Mouse (Mus musculus) mature B cell (primary cell): ENCODE results near the gene Ucp2.

Experiments
- in situ Hi-C: fragments of 300-500 bp; cut with MboI; formaldehyde crosslinking; loops from 2 replicates; pipeline ENCODE4 v1.14.3; 2019

Ucp2 gene

GRCm38 (mm10) chr7:100503076-100503475, 9.9 kb downstream of the Ucp2 start:
- in situ Hi-C loops: no loop called here

- in situ Hi-C loops: no loop called here
Measured at GRCm38 (mm10) chr7:100504740-100505487, 11.8 kb downstream of the Ucp2 start.

GRCm38 (mm10) chr7:100506494-100506893, 13.4 kb downstream of the Ucp2 start:
- in situ Hi-C loops: no loop called here

- in situ Hi-C loops: no loop called here
Measured at GRCm38 (mm10) chr7:100508670-100509069, 15.5 kb downstream of the Ucp2 start.

GRCm38 (mm10) chr7:100511602-100512001, 18.5 kb downstream of the Ucp2 start:
- in situ Hi-C loops: no loop called here

- in situ Hi-C loops: no loop called here
Measured at GRCm38 (mm10) chr7:100514573-100514972, 21.4 kb downstream of the Ucp2 start, which contains the start of gene Dnajb13. Gene Dnajb13 (minus strand): TSS chr7:100514960.

- in situ Hi-C loops: no loop called here
Measured at GRCm38 (mm10) chr7:100520204-100520603, 27.1 kb downstream of the Ucp2 start.

GRCm38 (mm10) chr7:100520663-100521285, 27.6 kb downstream of the Ucp2 start:
- in situ Hi-C loops: no loop called here

- in situ Hi-C loops: no loop called here
Measured at GRCm38 (mm10) chr7:100522222-100522621, 29.1 kb downstream of the Ucp2 start.

GRCm38 (mm10) chr7:100524669-100525068, 31.5 kb downstream of the Ucp2 start:
- in situ Hi-C loops: no loop called here

- in situ Hi-C loops: no loop called here
Measured at GRCm38 (mm10) chr7:100530766-100531165, 37.6 kb downstream of the Ucp2 start.

DNA sequence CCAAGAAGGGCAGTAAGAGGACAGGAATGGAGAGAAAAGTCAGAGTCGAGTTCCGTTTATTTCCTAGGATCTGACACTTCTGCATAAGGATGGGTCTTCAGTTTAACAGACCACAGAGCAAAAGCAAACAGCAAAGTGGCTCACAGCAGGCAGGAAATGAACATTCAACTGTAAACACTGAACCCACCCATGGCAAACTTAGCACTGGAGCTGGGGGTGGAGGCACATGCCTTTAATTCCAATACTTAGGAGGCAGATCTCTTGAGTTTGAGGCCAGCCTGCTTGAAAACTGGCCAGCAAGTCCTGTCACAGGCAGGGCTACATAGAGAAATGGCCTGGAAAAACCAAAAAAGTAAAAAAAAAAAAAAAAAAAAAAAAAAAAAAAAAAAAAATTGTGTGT, 40.4 kb downstream of the Ucp2 start:
- in situ Hi-C loops: no loop called here

GRCm38 (mm10) chr7:100534216-100534615, 41.1 kb downstream of the Ucp2 start:
- in situ Hi-C loops: no loop called here

GRCm38 (mm10) chr7:100535831-100536230, 42.7 kb downstream of the Ucp2 start:
- in situ Hi-C loops: no loop called here

DNA sequence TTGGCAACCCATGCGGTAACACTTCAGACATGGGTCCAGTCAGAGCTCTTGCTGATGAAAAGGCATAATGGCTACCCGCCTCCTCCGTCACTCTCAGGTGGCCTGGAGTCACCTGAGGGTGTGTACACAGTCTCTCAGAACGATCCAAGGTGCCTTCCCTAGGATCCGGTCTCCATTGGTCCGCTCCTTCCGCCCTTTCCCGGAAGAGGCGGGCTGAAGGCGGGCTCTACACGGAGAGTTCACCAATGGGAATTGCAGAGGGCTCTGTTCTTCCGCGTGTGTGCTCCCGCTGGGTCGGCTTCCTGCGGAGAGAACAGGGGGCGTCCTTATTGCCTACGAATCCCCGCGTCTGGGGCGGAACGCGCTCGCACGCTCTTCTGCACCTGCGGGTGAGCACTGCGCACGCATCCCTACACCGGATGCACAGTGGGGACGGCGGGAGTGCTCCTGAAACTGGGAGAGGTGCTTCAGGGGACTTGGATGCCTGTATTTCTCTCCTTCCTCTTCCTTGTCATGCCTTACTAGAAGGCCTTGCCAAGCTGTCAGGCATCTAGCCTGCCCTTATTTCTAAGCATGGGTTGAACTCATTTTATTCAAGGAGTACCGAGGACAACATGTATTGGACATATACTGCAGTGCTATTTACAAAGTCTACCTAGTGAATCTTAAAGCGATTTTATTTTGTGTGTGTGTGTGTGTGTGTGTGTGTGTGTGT, 43.8 kb downstream of the Ucp2 start, which contains the start of gene Coa4:
Gene Coa4, plus strand, starts transcription at position 268 of the 715 bp plus-strand sequence.
- in situ Hi-C loops: no loop called here

GRCm38 (mm10) chr7:100537519-100537902, 44.4 kb downstream of the Ucp2 start:
- in situ Hi-C loops: no loop called here

- in situ Hi-C loops: no loop called here
Measured at GRCm38 (mm10) chr7:100539516-100539915, 46.4 kb downstream of the Ucp2 start.

DNA sequence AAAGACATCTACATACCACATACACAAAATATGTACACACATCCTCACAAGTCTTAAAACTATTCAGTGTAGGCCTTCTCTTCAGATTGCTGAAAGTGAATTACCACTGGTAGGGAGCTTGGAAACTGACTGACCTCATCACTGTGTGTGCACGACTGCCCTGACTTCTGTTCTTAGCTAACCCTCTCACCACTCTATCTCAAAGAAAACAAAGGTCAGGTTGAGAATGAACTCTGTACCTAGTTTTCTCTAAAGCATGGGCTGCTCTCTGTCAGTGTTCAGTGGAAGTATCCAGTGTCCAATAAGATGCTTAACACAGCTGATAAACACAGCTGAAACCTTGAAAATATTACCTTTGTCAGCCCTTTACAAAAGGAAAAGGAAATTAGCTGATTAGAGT, 51.3 kb downstream of the Ucp2 start:
- in situ Hi-C loops: no loop called here

GRCm38 (mm10) chr7:100547631-100548030, 54.5 kb downstream of the Ucp2 start:
- in situ Hi-C loops: no loop called here

DNA sequence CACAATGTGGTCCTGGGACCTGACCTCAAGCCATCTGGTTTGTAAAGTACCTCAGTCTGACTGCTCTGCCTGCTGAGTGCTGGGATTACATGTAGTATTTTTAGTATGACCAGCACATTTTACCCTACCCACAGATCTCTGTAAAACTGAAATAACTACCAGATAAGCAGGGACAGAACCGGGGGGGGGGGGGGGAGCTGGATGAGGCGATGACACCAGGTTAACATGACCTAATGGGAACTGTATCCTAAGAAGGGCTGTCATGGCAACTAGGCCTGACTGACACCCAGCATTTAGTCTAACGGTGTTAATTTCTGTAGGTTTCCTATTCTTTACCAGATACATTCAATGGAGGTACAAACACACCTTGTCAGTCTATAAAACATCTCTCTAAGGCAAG, 56.7 kb downstream of the Ucp2 start:
- in situ Hi-C loops: no loop called here

- in situ Hi-C loops: no loop called here
Measured at GRCm38 (mm10) chr7:100550338-100551007, 57.3 kb downstream of the Ucp2 start.
